In genomic region chr6:35897990-35898389, GRCm38 (mm10) we compare ENCODE assay signal across 19 mouse cellular contexts.
DNase-seq lines count a peak whose midpoint lies in the region; ATAC-seq and TF ChIP-seq lines count a peak whose summit lies in the region.
"Had no signal": no experiment of that assay in that cellular context is flagged by ENCODE, and none has a peak within 500 bp of the region (broad histone marks: within the 10 kb centered on the region; RNA-seq: fewer than 3 reads in every experiment).

No protein-coding gene starts in this region.

- H3K27me3 ChIP-seq in forebrain, postnatal 0 days (ENCODE audit: insufficient read depth, low read length): no peaks in the 10 kb centered on the region
- no peaks in the 10 kb centered on the region for H3K27me3 ChIP-seq in forebrain, embryonic 14.5 days (replicated peaks; ENCODE audit: control insufficient read depth, insufficient read depth, low read length)
- H3K27me3 ChIP-seq in stomach, embryonic 14.5 days (ENCODE audit: control insufficient read depth, insufficient read depth, low read length): no peaks in the 10 kb centered on the region
- H3K27me3 ChIP-seq: embryonic facial prominence, embryonic 12.5 days; forebrain, embryonic 12.5 days; hindbrain, embryonic 12.5 days had no signal

- no peak overlapping the region for H3K4me3 ChIP-seq in forebrain, postnatal 0 days (ENCODE audit: low read depth, low read length)
- no peak overlapping the region for H3K4me3 ChIP-seq in forebrain, embryonic 14.5 days (ENCODE audit: low read depth, low read length)
- no peak overlapping the region for H3K4me3 ChIP-seq in stomach, embryonic 14.5 days (ENCODE audit: low read depth, low read length)
- H3K4me3 ChIP-seq: embryonic facial prominence, embryonic 12.5 days; forebrain, embryonic 12.5 days; hindbrain, embryonic 12.5 days had no signal

- DNase-seq in forebrain, postnatal 0 days: peak; percentile 3
- DNase-seq in forebrain, embryonic 14.5 days (ENCODE audit: low spot score): no peak
- peak; percentile 1 for DNase-seq in Muller cell, postnatal 12 days (ENCODE audit: inconsistent ontology term)
- peak; percentile 12 for DNase-seq in brain, embryonic 14.5 days (ENCODE audit: low read depth)
- DNase-seq in adrenal gland, postnatal 14 days: no peak
- DNase-seq in retina, postnatal 1 day: no peak
- DNase-seq in urinary bladder, adult 18-20 months (ENCODE audit: low spot score in 2 of 2): no peak
- DNase-seq: adrenal gland, postnatal 25 days; cerebellum, postnatal 10 days; gastrocnemius, postnatal 36 days; heart, adult 11 months; heart, postnatal 10 days; heart, postnatal 4 days had no signal

- no peak for TF ChIP-seq POLR2A in brain, embryonic 14.5 days (IDR thresholded peaks at IDR 0.05; ENCODE audit: borderline replicate concordance, extremely low read depth, insufficient read depth, insufficient read length, poor library complexity, severe bottlenecking)

- H3K27ac ChIP-seq in forebrain, postnatal 0 days (ENCODE audit: low read depth, low read length): no peak overlapping the region
- H3K27ac ChIP-seq in forebrain, embryonic 14.5 days (ENCODE audit: low read depth, low read length): no peak overlapping the region
- H3K27ac ChIP-seq in stomach, embryonic 14.5 days (ENCODE audit: low read length): peak overlapping the region; percentile 55; the same call in 1 of the 2 replicates
- H3K27ac ChIP-seq: embryonic facial prominence, embryonic 12.5 days; forebrain, embryonic 12.5 days; hindbrain, embryonic 12.5 days had no signal

- no peaks in the 10 kb centered on the region for H3K9me3 ChIP-seq in forebrain, postnatal 0 days (ENCODE audit: low read length)
- no peaks in the 10 kb centered on the region for H3K9me3 ChIP-seq in forebrain, embryonic 14.5 days (replicated peaks; ENCODE audit: control insufficient read depth, low read length)
- H3K9me3 ChIP-seq in stomach, embryonic 14.5 days (ENCODE audit: control insufficient read depth, low read depth, low read length): no peaks in the 10 kb centered on the region
- H3K9me3 ChIP-seq: embryonic facial prominence, embryonic 12.5 days; forebrain, embryonic 12.5 days; hindbrain, embryonic 12.5 days had no signal

- H3K4me1 ChIP-seq in forebrain, postnatal 0 days (ENCODE audit: insufficient read depth): no peaks in the 10 kb centered on the region
- no peaks in the 10 kb centered on the region for H3K4me1 ChIP-seq in forebrain, embryonic 14.5 days (ENCODE audit: control insufficient read depth, insufficient read depth, low read length)
- H3K4me1 ChIP-seq in stomach, embryonic 14.5 days (ENCODE audit: control insufficient read depth, insufficient read depth, low read length): 0 out of 2 replicates have a peak, but pooled peaks cover 6% of the 10 kb centered on the region
- H3K4me1 ChIP-seq: embryonic facial prominence, embryonic 12.5 days; forebrain, embryonic 12.5 days; hindbrain, embryonic 12.5 days had no signal

- no peak for TF ChIP-seq CTCF in forebrain, postnatal 0 days (IDR thresholded peaks at IDR 0.05; ENCODE audit: low read depth)
- no peak for TF ChIP-seq CTCF in brain, embryonic 14.5 days (IDR thresholded peaks at IDR 0.05; ENCODE audit: borderline replicate concordance, extremely low read depth, insufficient read depth, insufficient read length)

- H3K36me3 ChIP-seq in forebrain, postnatal 0 days (ENCODE audit: insufficient read depth): no peaks in the 10 kb centered on the region
- no peaks in the 10 kb centered on the region for H3K36me3 ChIP-seq in forebrain, embryonic 14.5 days (ENCODE audit: control insufficient read depth, insufficient read depth, low read length)
- no peaks in the 10 kb centered on the region for H3K36me3 ChIP-seq in stomach, embryonic 14.5 days (ENCODE audit: control insufficient read depth, insufficient read depth, low read length)
- H3K36me3 ChIP-seq: embryonic facial prominence, embryonic 12.5 days; forebrain, embryonic 12.5 days; hindbrain, embryonic 12.5 days had no signal

- no peak; the same call in 1 of the 2 replicates for ATAC-seq in forebrain, postnatal 0 days
- no peak for ATAC-seq in forebrain, embryonic 14.5 days
- ATAC-seq in stomach, embryonic 14.5 days (ENCODE audit: insufficient number of reproducible peaks, insufficient read depth, low FRiP score, low read depth): peak; percentile 81; the same call in 1 of the 2 replicates
- ATAC-seq: hindbrain, embryonic 16.5 days; inflammation-experienced regulatory T-cells, adult 6 months had no signal

- 26% methylated on average over 2 of the region's 2 CpGs for WGBS in forebrain, postnatal 0 days
- WGBS in forebrain, embryonic 14.5 days: 58% methylated on average over 2 of the region's 2 CpGs
- 10% methylated on average over 2 of the region's 2 CpGs for WGBS in stomach, embryonic 14.5 days

- H3K4me2 ChIP-seq in forebrain, postnatal 0 days (ENCODE audit: low read depth): no peak overlapping the region
- no peak overlapping the region for H3K4me2 ChIP-seq in forebrain, embryonic 14.5 days (ENCODE audit: low read length)
- no peak overlapping the region for H3K4me2 ChIP-seq in stomach, embryonic 14.5 days (replicated peaks; ENCODE audit: low read depth, low read length)
- H3K4me2 ChIP-seq: embryonic facial prominence, embryonic 12.5 days; forebrain, embryonic 12.5 days; hindbrain, embryonic 12.5 days had no signal

- H3K9ac ChIP-seq in forebrain, postnatal 0 days: no peak overlapping the region
- H3K9ac ChIP-seq in forebrain, embryonic 14.5 days (ENCODE audit: low read length): no peak overlapping the region
- H3K9ac ChIP-seq in stomach, embryonic 14.5 days (replicated peaks; ENCODE audit: low read depth, low read length): no peak overlapping the region
- H3K9ac ChIP-seq: embryonic facial prominence, embryonic 12.5 days; forebrain, embryonic 12.5 days; hindbrain, embryonic 12.5 days had no signal

Comparison
In these comparisons a context has a peak if more than half of its experiments do, and no peak if none do; other contexts are left out.
1. DNase-seq: peak in forebrain, postnatal 0 days (single experiment), Muller cell, postnatal 12 days (single experiment) and brain, embryonic 14.5 days (single experiment); none in forebrain, embryonic 14.5 days (single experiment), adrenal gland, postnatal 14 days (single experiment), retina, postnatal 1 day (single experiment) and urinary bladder, adult 18-20 months (0 of 2).